Mouse (Mus musculus) hindbrain, embryonic 16.5 days (tissue): Measurements from ENCODE around the gene Alkbh3. TPM values are rescaled to one million over a fixed set of nuclear protein-coding genes. Genes with fewer than 3 reads are reported as not detected.

Experiments
- ATAC-seq: fragments of 200-750 bp; cut with Nextera tagmentation; 2 replicates; pipeline ENCODE4 v1.8.0; 2017; ENCODE audit warnings: moderate TSS enrichment, moderate library complexity
- H3K27ac ChIP-seq: fragments of 300-500 bp; sonication (generic); 2 replicates; pipeline ENCODE4 v1.5.1; 2014; ENCODE audit warnings: low read depth, mild to moderate bottlenecking, control low read depth, low read length, moderate library complexity
- H3K27me3 ChIP-seq: fragments of 300-500 bp; sonication (generic); replicated peaks from 2 replicates; pipeline ENCODE4 v1.6.1; 2014; ENCODE audit warnings: low read length; ENCODE audit not compliant: control insufficient read depth, insufficient read depth
- H3K36me3 ChIP-seq: fragments of 300-500 bp; sonication (generic); 2 replicates; pipeline ENCODE4 v1.6.1; 2014; ENCODE audit warnings: mild to moderate bottlenecking, low read length, moderate library complexity, mixed read lengths; ENCODE audit not compliant: control insufficient read depth, insufficient read depth
- H3K4me1 ChIP-seq: fragments of 300-500 bp; sonication (generic); 2 replicates; pipeline ENCODE4 v1.6.1; 2014; ENCODE audit warnings: low read depth, low read length; ENCODE audit not compliant: control insufficient read depth, insufficient read depth
- H3K4me2 ChIP-seq: fragments of 300-500 bp; sonication (generic); 2 replicates; pipeline ENCODE4 v1.6.1; 2014; ENCODE audit warnings: mild to moderate bottlenecking, low read length, control low read depth, moderate library complexity
- H3K4me3 ChIP-seq: fragments of 300-500 bp; sonication (generic); 2 replicates; pipeline ENCODE4 v1.5.1; 2014; ENCODE audit warnings: mild to moderate bottlenecking, low read length, control low read depth, moderate library complexity
- H3K9ac ChIP-seq: fragments of 300-500 bp; sonication (generic); 2 replicates; pipeline ENCODE4 v1.6.1; 2014; ENCODE audit warnings: low read depth, mild to moderate bottlenecking, control low read depth, low read length, moderate library complexity
- H3K9me3 ChIP-seq: fragments of 300-500 bp; sonication (generic); 2 replicates; pipeline ENCODE4 v1.6.1; 2014; ENCODE audit warnings: mild to moderate bottlenecking, low read length, moderate library complexity; ENCODE audit not compliant: control insufficient read depth
- WGBS: fragments of 180-500 bp; shearing (Covaris S2); extraction: QIAGEN DNeasy Blood & Tissue Kit; methylation state at CpG from one replicate; pipeline ENCODE4 v1.1.7; 2014; 5-methylcytosine and 5-hydroxymethylcytosine counted together
- polyA plus RNA-seq: library from polyadenylated mRNA; unstranded; fragments of >200 nt; fragmentation: Nextera tagmentation; extraction: Ambion mirVana; gene quantifications from 2 replicates; pipeline ENCODE4 v1.2.1, GENCODE M21; 2015

Gene Alkbh3
- polyA plus RNA-seq, 1 experiment from 2014 or later: 44.7 TPM

GRCm38 (mm10) chr2:93944099-93944498, 66.5 kb downstream of the Alkbh3 start:
- H3K9ac ChIP-seq: no peak overlapping the region
- no peak overlapping the region for H3K4me2 ChIP-seq
- WGBS: 88% methylated on average over 2 of the region's 2 CpGs
- no peaks in the 10 kb centered on the region for H3K4me1 ChIP-seq
- no peak overlapping the region for H3K27ac ChIP-seq
- no peaks in the 10 kb centered on the region for H3K36me3 ChIP-seq
- H3K9me3 ChIP-seq: peaks cover 9% of the 10 kb centered on the region; the same call in 1 of the 2 replicates
- H3K27me3 ChIP-seq: no peaks in the 10 kb centered on the region
- no peak overlapping the region for H3K4me3 ChIP-seq
- no peak for ATAC-seq

GRCm38 (mm10) chr2:93941670-93942069, 68.9 kb downstream of the Alkbh3 start:
- ATAC-seq: no peak
- WGBS: 85% methylated on average over 11 of the region's 11 CpGs
- no peaks in the 10 kb centered on the region for H3K27me3 ChIP-seq

GRCm38 (mm10) chr2:93938534-93938933, 72.1 kb downstream of the Alkbh3 start:
- no peaks in the 10 kb centered on the region for H3K27me3 ChIP-seq
- H3K4me3 ChIP-seq: no peak overlapping the region
- H3K36me3 ChIP-seq: no peaks in the 10 kb centered on the region
- ATAC-seq: peak; percentile 30; the same call in 1 of the 2 replicates
- no peak overlapping the region for H3K9ac ChIP-seq
- H3K27ac ChIP-seq: no peak overlapping the region
- H3K9me3 ChIP-seq: peaks cover 2% of the 10 kb centered on the region; the same call in 1 of the 2 replicates
- no peak overlapping the region for H3K4me2 ChIP-seq
- 71% methylated on average over 9 of the region's 9 CpGs for WGBS
- H3K4me1 ChIP-seq: no peaks in the 10 kb centered on the region

More at GRCm38 (mm10) chr2:93941670-93942069, 68.9 kb downstream of the Alkbh3 start:
- H3K4me3 ChIP-seq: no peak overlapping the region
- no peak overlapping the region for H3K9ac ChIP-seq
- H3K27ac ChIP-seq: no peak overlapping the region
- no peaks in the 10 kb centered on the region for H3K36me3 ChIP-seq
- H3K4me2 ChIP-seq: no peak overlapping the region
- peaks cover 6% of the 10 kb centered on the region; the same call in 1 of the 2 replicates for H3K9me3 ChIP-seq
- H3K4me1 ChIP-seq: no peaks in the 10 kb centered on the region

Other genes with a start within 250 kb of the Alkbh3 start
- 68.2 and 81.9 TPM in 2 replicates for gene Ext2, start 188.2 kb downstream of the Alkbh3 start, polyA plus RNA-seq
- gene Accs, start 160.9 kb downstream of the Alkbh3 start, polyA plus RNA-seq: 4.0 and 6.3 TPM in 2 replicates
- gene Accsl, start 141.7 kb downstream of the Alkbh3 start, polyA plus RNA-seq: 0.40 TPM in 1 of 2 replicates, not detected in the other
- gene Gm13889, start 53.6 kb downstream of the Alkbh3 start, polyA plus RNA-seq: 7.1 and 7.4 TPM in 2 replicates
- gene Gm27027, start 14.5 kb downstream of the Alkbh3 start, polyA plus RNA-seq: not detected in 2 replicates
- gene Hsd17b12, start 147.2 kb upstream of the Alkbh3 start, polyA plus RNA-seq: 162 and 171 TPM in 2 replicates